Mouse (Mus musculus) neutrophil, adult 59 days (primary cell): ENCODE results near the gene Olfr1202. TPM values are rescaled to one million over a fixed set of nuclear protein-coding genes. Genes with fewer than 3 reads are reported as not detected.

Experiments used
- total RNA-seq, 2 experiments: library from RNA; stranded (reverse); gene quantifications; 1 replicate in 1 of 2; 2 replicates in 1 of 2; pipeline ENCODE4 v1.2.4; 2023

The Olfr1202 gene
- total RNA-seq, result not detected

DNA sequence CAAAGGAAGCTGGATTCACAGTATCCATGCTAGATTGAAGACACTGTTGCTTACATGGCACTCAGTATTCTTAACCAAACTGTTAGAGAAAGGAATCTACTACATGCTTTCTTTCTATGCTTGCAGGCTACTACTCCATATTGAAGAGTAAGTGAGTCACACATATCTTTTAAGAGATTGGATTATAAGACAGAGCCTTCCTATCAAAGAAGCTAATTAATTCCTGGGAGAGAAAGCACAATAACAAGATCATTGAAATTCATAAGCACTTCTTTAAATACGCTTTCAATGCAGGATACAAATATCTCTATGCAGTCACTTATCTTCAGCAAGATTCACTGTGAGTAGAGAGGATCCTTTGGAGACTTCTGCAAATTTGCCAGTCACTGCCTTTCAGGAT is at the start of gene Olfr1202:
Gene Olfr1202 (plus strand): TSS at position 301 of the 400 bp plus-strand sequence.

GRCm38 (mm10) chr2:88770388-88770787 is 43.9 kb upstream of the Olfr1202 start, which contains the start of gene Olfr1200:
Gene Olfr1200 (minus strand): TSS chr2:88770488.

DNA sequence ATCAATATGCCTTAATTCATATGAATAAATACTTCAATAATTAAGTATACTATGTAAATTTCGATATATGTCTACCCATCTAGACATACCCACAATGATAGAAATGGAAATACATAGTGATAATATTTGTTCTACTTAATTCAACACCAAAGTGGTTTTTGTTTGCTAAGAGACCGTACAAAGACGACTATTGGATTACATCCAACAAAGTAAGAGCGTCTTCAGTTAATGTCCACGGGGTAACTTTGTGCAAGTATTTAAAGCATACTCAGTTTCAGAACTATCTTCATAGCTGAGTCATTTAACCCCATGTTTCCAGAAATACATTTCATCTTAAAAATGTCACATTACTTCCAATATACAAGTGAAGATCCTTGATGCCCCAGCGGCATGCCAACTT is 21.6 kb upstream of the Olfr1202 start, which contains the start of gene Olfr1201:
Gene Olfr1201 (plus strand): TSS at position 301 of the 400 bp plus-strand sequence.

DNA sequence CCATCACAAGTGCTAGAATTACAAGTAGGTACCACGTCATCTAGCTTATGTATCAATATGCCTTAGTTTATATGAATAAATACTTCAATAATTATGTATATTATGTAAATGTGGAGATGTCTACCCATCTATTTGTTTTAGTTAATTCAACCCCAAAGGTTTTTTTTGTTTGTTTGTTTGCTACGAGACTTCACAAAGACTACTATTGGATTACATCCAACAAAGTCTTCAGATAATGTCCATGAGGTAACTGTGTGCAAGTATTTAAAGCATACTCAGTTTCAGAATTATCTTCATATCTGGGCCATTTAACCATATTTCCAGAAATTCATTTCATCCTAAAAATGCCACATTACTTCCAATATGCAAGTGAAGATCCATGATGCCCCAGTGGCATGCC is 15.1 kb downstream of the Olfr1202 start, which contains the start of gene Olfr1205:
Gene Olfr1205 (plus strand): TSS at position 301 of the 400 bp plus-strand sequence.

GRCm38 (mm10) chr2:88848992-88849391 is 34.7 kb downstream of the Olfr1202 start, which contains the start of gene Olfr1204:
Gene Olfr1204 (plus strand): TSS chr2:88849292.

DNA sequence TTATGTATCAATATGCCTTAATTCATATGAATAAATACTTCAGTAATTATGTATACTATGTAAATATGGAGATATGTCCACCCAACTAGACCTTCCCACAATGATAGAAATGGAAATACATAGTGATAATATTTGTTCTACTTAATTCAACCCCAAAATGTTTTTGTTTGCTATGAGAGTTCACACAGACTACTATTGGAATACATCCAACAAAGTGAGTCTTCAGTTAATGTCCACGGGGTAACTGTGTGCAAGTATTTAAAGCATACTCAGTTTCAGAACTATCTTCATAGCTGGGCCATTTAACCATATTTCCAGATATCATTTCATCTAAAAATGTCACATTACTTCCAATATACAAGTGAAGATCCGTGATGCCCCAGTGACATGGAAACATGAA is 48.6 kb downstream of the Olfr1202 start, which contains the start of gene Olfr1206:
Gene Olfr1206 (plus strand): TSS at position 301 of the 400 bp plus-strand sequence.

Other genes starting within 250 kb of the Olfr1202 start
- gene Olfr1189, start 228.0 kb upstream of the Olfr1202 start, total RNA-seq, result not detected
- under 1 TPM in 1 of 2 experiments, not detected in 1; 0.09 TPM for gene Olfr1191-ps1, start 174.0 kb upstream of the Olfr1202 start, total RNA-seq
- gene Olfr1192-ps1, start 166.0 kb upstream of the Olfr1202 start, total RNA-seq, result not detected
- gene Olfr1193, start 138.9 kb upstream of the Olfr1202 start, total RNA-seq, result not detected
- not detected for gene Olfr1195, start 125.3 kb upstream of the Olfr1202 start, total RNA-seq
- gene Olfr1196, start 109.9 kb upstream of the Olfr1202 start, total RNA-seq, result not detected
- gene Olfr1197, start 82.1 kb upstream of the Olfr1202 start, total RNA-seq, result not detected
- not detected for gene Olfr1198, start 63.1 kb upstream of the Olfr1202 start, total RNA-seq
- gene Olfr1199, start 54.0 kb upstream of the Olfr1202 start, total RNA-seq, result not detected
- not detected for gene Olfr1200, start 44.0 kb upstream of the Olfr1202 start, total RNA-seq
- not detected for gene Olfr1201, start 21.5 kb upstream of the Olfr1202 start, total RNA-seq
- gene Olfr1205, start 15.2 kb downstream of the Olfr1202 start, total RNA-seq, result not detected
- not detected for gene Olfr1204, start 34.8 kb downstream of the Olfr1202 start, total RNA-seq
- gene Olfr1206, start 48.7 kb downstream of the Olfr1202 start, total RNA-seq, result not detected
- not detected for gene Olfr1208, start 87.8 kb downstream of the Olfr1202 start, total RNA-seq
- not detected for gene Olfr1209, start 100.7 kb downstream of the Olfr1202 start, total RNA-seq
- not detected for gene Olfr1211, start 123.6 kb downstream of the Olfr1202 start, total RNA-seq
- not detected for gene Olfr1212, start 139.5 kb downstream of the Olfr1202 start, total RNA-seq
- gene Gm13762, start 165.8 kb downstream of the Olfr1202 start, total RNA-seq, result not detected
- gene Olfr1214, start 178.2 kb downstream of the Olfr1202 start, total RNA-seq, result not detected
- gene Olfr1215, start 192.5 kb downstream of the Olfr1202 start, total RNA-seq, result not detected
- not detected for gene Olfr1216, start 203.8 kb downstream of the Olfr1202 start, total RNA-seq
- gene Olfr1217, start 217.6 kb downstream of the Olfr1202 start, total RNA-seq, result not detected
- gene Olfr1218, start 246.7 kb downstream of the Olfr1202 start, total RNA-seq, result not detected